Mouse (Mus musculus) A20 (cell line): ENCODE data around the gene Slc44a3.

Experiments used
- DNase-seq: peaks from one replicate; pipeline ENCODE4 v3.0.0-alpha.2; 2011; ENCODE audit warnings: low read depth, low spot score

Slc44a3 gene

DNA sequence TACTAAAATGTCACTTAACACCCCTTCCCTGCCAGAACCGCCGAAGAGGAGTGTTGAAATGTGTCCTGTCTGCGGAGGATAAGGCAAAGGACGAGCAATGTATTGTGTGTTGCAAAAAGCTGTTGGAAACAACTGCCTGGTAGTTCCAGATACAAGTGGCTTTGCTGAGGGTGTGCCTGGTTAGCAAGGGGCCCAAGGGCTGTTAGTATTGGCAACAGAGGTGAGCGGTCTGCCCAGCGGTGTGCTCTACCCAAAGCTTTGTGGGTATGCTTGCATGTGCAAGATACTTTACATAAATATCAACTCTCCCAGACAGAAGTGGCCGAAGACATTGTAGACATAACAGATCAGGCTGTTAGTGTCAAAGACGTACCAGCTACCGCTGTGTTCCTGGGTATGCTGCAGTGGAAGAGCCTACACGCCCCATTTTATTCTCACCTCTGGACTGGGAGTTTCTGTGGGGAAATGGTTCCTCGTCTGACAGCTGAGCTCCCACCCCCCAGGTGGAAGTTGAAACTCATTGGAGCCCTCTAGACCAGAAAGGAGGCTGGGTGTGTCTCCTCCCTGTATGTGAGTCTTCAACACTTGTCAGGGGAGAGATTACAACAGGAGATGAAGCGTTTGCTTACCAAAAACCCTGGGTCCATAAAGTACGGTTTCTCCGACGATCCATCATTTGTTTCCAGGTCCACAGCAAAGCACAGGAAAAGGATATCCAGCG is 71.6 kb downstream of the Slc44a3 start:
- no peak for DNase-seq

DNA sequence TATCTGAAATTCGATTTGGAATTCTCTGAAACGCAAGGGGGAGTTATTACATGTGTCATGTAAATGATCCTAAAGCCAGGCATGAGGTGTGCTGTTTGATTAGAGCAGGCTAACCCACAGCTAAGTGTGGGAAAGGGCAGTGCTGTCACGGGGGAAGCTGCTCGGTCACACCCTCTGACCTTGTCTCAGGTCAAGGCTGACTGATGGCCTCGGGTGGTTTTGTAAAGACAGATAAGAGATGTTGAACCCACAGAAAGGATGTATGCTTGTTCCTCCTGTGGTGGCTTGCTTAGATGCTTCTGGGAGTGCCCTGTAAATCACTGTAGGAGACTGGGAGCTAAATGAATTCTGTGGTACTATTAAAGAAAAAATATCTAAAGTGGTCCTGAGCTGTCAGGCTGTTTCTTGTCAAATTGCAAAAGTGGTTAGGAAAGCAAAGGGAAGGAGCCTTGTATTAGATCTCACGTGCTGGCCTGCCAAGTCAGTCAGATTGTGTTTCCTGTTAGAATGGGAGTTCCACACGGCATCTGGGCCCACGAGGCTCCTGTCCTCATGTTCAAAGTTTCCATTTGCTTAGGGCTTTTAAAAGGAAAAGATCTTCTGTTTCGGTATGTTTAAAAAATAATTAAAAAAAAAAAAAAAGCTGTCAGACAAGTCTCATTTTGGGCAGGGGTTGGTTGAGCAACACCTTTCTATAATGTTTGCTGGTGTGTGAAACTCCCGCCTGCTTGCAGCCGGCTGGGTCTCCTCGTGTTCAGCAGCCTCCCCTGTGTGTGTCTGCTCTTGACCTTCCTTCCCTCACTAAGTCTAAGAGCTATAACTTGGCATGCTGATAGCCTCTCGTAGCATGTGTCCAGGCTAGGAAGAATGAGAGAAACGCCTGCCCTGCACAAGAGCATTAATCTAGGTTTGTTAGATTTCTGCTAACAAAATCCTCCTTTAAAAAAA is 73.4 kb downstream of the Slc44a3 start:
- DNase-seq: no peak

DNA sequence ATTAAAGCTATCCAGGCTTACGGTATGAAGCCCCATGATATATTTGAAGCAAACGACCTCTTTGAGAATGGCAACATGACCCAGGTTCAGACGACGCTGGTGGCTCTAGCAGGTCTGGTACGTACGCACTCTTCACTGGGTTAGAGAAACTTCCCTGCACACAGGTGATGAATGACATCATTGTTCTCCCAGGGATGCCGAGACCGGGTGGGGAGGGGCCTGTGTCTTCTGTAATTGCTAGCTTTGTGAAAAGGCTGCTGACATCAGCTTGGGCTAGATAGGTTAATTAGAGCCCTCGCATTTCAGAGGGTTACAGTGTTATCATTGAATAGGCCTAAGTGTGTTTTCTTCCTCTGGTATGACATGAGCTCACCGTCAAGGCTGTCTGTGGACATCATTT is 80.8 kb downstream of the Slc44a3 start:
- no peak for DNase-seq

DNA sequence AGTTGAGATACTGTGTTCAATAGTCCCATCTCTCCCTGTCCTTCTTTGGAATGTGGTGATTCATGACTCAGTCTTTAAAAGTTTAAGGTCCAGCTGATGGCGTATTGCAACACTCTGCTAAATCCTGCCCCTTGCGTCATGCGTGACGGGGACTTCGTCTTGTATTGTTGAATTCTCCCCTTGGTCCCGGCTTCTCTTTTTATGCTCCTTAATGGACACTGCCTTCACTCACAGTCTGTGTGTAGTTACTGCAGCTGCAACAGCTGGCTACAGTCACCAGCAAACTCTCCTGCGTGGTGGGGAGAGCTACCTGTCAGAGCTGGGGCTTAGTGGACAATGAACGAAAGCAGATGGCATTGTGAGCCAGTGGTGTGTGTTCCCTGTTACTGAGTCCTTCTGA is 82.7 kb downstream of the Slc44a3 start:
- DNase-seq: no peak

DNA sequence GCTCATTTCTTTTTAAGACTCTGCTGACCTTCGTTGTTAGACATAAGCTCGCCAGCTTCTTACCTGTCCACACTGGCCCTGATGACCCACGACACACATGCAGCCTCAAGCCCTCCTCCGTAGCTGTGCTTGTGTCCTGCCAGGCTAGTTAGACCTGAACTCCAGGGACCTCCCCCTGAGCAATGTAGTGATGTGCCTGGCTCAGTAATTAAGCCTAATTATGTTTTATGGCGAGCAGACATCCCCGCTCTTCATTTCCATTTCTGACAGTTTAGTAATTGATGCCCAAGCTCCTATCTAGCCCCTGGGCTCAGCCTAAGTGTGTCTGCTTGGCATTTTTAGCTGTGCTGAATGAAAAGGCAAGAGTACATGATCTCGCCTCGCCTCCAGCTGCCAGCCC is 83.6 kb downstream of the Slc44a3 start:
- DNase-seq: no peak

DNA sequence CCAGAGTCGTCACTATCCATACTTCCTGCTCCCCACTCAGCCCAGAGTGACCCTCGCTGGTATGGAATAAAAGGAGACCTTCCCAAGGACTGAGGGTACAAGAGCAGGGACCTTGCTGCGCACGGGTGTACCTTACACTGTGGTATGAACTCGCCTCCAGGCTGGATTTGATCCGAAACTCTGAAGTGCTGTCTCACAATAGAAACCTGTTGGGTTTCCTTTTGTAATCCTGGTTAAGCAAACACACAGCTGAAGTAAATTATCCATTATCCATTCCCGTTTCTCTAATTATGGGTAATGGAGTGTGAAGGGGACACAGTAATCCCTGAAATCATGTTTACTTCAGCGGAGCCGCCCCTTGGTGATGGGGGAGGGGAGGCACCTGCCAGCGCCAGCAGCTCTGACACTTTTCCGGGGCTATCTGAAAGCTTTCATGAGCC is 84.2 kb downstream of the Slc44a3 start:
- no peak for DNase-seq

DNA sequence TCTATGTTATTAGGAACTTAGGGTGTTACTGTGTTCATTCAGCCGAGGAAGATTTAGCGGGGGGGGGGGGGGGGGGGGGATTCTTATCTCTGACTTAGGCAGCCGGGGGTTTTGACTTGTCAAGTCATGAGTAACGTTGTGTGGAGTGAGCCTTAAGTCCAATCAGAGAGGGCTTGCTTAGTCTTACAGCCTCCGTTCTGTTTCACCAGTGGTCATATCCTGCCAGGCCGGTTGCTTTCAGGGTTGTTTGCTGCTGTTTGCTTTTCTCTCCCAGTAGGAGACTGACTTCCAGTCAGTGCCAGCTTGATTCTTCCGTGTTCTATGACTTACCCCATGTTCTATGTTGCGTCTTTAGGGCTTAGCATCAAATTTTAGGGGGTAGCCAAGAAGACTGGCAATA is 85.8 kb downstream of the Slc44a3 start:
- no peak for DNase-seq

DNA sequence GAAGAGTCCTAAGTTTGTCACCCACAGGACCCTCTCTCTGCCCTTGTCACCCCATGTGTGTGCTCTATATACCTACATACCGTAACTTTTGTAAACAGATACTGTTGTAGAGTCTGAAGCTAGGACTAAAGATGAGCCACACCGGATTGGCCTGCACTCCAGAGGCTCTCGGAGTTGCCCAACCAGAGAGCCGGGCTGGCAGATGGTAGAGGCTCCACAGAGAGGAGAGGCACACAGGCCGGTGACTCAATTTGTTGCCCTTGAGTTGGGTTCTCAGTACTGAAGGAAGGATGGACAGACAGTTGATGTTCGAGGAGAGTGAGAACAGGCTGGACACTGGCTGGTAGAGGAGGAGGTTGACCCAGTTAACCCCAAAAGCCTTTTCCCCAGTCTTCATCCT is 87.8 kb downstream of the Slc44a3 start:
- DNase-seq: no peak

DNA sequence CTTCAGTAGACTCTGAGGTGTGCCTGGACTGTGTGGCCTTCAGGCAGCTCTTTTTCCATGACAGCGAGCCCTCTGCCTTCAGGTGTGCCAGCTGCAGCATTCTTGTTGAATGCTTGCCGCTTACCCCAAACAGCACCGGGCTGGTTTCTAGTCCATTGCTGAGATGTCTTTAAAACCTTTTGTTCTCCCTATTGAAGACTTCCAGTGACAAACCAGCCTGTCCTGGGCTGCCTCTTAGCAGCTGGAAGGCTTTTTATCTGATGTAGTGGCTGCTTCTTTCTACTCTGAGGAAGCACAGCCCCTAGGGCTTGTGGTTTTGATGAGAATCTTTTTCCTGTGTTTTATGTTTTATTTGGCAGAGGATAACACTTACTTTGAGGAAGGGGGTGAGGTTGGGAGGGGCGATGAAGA is 88.3 kb downstream of the Slc44a3 start:
- no peak for DNase-seq

DNA sequence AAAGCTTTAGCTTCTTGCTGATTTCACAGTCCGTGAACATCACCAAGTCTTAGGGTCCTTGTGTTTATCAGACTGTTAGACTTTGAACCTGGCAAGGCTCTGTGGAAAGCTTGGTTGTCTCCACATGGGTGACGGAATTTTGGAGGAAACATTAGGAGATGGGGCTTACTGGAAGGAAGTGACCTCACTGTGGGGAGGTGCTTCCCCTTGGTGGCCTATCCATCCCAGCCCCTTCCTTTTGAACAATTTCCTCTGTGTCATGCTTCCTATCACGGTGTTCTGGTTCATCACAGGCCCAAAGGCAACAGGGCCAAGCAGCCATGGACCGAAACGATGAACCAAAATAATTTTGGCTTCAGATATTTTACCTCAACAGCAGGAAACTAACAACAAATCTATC is 89.9 kb downstream of the Slc44a3 start:
- DNase-seq: no peak

DNA sequence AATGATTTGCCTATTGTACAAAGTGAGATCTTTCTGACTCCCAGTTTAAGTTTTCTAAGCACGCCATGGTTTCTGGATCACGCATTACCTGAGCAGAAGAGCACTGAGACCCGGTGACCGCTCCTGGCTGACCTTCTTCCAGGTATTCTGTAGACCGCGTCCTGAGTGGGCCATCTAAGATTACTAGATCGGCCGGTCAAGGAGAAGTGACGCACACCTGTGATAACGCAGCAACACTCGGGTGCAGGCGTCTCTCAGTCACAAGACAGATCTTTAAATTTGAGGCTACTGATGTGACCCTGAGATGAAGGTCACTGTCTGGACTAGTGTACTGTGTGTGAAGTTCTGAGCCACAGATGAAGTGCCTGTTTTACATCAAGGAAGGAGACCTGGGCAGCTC is 90.7 kb downstream of the Slc44a3 start:
- no peak for DNase-seq

DNA sequence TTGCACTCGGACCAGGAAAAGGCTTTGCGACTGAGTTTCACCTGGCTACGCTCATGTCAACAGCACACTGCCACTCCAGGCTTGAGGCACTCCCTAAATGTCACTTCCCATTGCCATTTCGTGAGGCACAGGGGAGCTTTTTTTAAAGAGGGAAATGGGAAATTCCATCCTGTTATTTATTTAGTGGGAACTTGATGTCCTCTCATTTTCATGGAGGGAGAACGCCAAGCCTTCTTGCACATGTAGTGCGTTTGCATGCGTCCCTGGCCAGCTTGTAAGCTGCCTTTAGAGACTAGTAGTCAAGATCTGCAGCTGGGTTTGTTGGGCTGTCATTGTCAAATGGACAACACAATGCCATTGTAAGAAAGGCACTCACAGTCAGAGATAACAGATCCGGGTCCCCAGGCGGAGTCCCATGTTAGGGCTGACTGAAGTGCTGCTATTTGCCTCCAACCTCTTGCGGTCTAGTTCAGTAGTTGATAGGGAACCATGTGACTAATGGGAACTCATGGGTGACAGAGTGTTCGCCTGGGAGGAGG is 92.5 kb downstream of the Slc44a3 start:
- DNase-seq: no peak

DNA sequence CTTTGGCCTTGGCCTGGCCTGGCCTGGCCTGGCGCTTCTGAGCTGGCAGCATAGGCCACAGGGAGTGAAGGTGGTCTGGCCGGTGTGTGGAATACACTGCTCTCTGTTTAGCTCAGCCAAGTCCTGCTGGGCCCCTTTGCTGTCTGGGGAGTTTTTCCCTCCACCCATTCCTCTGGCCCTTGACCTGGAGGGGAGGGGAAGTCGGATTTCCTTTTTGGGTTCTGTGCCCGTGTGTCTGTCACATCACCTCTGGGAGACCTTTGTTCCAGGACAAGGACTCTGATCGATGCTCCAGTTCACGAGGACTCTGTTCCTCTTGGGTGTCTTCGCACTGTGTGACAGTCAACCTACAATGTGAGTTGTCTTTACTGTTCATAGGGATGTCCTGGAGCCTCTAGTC is 94.2 kb downstream of the Slc44a3 start:
- DNase-seq: no peak

DNA sequence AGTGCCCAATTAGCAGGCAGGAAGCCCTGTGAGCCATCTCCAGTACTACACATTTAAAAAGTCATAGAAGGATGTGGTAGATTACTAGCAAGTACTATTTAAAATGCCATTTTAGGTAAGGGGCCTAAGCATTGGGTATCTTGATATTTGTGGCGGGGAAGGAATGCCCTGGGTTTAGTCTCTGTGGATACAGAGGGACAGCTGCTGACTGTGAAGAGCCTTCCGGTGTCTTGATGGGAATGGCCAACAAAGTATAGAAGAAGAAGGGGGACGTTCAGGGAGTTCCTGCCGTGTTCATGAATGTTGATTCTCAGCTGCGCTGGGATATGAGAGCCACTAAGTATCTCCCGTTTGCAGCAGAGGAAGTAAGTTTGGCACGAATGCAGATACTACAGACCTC is 95.1 kb downstream of the Slc44a3 start:
- DNase-seq: no peak

DNA sequence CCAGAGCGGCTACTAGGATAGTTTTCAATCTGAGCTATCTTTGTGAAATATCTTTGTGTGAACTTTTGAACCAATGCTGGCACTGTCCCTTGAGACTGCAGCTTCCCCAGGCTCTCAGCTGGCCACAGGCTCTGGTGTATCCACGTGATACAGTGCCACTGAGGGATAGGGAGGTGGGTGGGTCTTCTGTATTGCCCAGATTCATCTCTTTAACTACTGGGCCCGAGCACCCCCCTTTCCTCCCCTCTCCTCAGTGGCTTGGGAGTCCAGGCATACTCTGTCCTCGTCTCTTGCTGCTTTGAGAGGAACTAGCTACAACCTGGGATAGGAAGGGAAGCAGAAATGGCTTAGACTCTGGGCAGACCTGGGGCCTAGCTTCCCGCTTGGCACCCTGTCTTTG is 96.9 kb downstream of the Slc44a3 start:
- DNase-seq: no peak

DNA sequence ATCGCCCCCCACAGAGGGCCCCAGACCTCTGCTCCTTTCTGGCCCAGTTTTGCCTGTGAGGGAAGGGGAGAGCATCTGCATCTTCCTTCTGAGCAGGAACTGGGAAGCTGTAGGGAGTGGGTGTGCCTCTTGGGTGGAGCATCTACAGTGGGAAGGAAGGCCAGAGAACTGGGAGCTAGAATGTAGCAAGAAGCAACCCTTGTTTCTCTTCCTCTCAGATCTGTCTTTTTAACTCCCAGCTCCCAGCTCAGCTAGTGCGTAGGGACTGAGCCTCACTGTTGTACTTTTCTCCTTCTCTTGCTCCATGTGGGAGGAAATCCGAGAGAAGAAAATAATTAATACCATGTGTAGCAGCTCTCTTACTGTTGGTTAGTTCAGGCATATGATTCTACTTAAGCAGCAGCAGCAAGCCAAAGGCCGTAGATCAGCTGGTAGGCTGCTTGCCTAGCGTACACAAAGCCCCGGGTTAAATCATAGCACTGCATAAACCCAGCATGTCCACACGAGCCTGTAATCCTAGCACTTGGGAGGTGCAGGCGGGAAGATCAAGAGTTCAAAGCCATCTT is 98.2 kb downstream of the Slc44a3 start:
- no peak for DNase-seq

DNA sequence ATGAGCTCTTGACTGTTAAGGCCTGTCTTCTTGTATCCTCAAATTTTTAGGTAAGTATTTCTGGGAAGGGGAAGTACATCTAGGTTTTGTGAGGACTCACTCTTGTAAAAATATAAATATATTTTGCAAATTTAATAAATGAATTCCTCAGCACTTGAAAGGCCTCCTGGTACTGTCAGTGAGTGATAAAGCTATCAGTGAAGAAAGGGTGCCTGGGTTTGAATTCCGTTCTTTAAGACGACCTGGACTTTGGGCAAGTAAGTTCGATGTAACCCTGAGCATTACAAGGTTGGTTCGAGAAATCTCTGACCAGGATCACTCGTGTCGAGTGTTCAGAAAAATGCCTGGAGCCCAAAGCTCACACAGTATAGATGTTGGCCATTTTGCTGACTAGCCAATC is 98.8 kb downstream of the Slc44a3 start:
- no peak for DNase-seq

DNA sequence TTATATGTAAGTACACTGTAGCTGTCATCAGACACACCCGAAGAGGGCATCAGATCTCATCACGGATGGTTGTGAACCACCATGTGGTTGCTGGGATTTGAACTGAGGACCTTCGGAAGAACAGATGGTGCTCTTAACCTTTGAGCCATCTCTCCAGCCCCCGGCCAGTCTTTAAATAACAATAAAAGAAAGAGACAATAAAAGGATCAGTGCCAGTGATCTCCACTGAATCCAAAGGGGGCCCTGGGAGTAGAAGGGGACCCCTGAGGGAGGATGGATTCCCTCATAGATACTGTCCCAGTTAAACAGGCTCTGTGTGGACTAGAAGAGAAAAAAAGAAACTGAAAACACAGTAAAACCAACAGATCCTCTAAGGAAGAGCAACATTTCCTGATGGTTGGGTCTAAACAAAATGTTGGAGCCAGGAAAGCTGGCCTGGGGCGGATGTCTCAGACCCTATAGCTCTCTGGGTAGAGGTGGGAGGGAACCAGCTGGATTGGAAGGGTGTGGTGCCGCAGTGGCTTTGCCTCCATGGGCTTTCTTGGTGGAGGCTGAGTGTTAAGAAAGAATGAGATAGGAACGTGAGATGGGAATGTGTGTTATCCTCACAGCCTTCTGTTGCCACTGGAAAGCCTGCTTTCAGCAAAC is 101.8 kb downstream of the Slc44a3 start:
- no peak for DNase-seq

DNA sequence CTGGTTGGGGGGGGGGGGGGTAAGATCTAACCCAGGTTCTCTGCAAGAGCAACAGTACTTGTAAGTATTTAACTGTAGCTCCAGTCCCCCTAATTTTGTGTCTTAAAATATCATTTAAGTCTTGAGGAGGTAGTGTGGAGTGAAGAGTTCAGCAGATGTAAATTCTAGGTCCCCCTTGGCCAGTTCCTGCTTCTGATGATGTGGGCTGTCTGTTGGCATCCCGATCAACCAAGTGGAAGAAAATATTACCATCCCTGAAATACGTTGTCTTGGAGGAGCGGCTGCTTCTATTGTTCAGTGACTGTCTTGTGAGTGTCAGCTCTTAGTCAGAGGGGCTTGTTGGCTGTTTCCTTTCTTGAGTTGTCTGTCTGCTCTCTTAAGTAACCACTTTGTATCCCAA is 102.7 kb downstream of the Slc44a3 start:
- DNase-seq: no peak

DNA sequence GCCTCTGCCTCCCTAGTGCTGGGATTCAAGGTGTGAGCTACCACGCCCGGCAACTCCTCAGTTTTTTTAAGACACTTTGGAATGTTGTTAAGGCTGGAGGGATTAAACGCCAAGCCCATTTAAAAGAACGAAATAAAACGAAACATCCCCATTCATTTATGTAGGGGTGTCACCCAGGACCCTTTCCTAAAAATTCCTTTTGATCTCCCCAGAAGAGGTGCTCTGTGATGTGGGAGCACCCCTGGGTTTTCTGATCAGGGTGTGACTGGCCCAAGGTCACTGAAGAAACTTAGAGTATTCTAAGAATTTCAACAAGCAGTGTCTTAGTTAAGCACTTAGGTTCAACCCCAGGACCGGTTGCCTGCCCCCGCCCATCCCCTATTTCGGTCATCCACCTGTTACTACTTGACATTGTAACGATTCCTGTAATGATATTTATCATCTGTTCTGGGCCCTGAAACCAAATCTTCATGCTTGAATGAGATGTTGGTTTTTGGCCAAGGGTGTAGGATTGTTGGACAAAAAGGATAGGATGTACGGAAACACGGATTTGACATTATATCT is 103.4 kb downstream of the Slc44a3 start:
- no peak for DNase-seq

DNA sequence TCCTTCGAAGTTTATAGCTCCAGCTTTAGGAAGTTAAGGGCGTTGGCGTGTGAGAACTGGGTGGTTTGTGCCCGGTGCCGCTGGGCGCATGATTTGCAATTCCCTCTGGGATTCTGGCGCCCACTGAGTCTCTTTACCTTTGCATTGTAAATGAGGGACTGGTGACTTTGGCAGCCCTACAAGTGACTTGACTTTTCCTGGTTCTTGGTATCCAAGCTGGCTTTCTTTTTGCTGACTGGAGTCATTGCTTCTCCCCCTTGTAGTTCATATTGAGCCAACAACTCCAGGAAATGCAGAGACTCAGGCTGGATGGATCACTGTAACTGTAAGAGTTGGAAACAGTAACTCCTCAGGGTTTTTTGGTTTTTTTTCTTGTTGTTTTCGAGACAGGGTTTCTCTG is 104.0 kb downstream of the Slc44a3 start:
- DNase-seq: no peak

DNA sequence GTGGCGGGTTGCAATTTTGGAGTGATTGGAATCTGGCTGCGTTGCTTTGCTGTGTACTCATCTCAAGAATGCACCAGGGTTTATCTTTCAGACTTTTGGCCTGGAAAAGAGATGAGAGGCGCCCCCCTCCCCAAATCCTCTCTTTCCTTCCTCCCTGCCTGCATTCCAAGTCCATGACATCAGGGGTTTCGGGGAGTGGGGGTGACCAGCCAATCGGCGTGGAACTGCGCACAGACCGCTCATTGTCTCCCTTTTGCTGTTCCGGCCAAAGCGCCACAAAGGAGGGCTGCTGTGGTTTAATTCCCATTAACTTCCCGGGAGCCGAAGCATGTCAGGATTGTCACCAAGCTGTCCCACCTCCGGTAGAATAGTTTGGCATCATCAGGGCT is 104.7 kb downstream of the Slc44a3 start:
- no peak for DNase-seq
